Mouse (Mus musculus): ENCODE data around the gene Maob. TPM values are rescaled to one million over a fixed set of nuclear protein-coding genes. Genes with fewer than 3 reads are reported as not detected.

The Maob gene
- polyA plus RNA-seq (2015; fragmentation: Nextera tagmentation; extraction: Ambion mirVana), result 5.9 and 7.2 TPM in 2 replicates

DNA sequence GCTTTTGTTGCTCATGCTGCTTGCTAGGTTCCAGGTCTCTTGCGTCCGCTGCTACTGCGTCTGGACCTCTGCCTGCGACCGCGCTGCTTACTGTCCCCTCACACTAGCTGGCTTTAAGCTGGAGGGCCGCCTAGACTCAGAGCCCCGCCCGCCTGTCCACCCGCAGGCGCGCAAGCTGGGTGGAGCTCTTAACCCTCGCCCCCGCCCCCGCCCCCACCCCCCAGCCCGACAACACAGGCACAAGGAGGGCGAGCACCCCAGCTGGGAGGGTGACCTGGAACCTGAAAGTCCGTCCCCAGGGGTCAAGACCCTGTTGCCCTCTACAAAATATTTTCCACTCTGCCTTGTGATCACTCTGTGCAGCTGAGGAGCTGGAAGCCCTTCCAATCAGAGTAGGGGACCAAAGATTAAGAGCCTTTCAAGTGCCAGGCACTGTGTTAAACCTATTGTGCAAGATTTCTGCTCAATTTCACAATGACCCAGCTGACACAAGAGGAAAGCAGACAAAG, at the start of gene Maob:
TSS of gene Maob (minus strand) at position 106 of the 509 bp plus-strand sequence.
- peak; percentile 76; the same call in 1 of the 2 replicates for ATAC-seq (replicated peaks; ENCODE audit: low FRiP score)
- Histone ChIP-seq H3K9me3 (replicated peaks) (no peaks in the 10 kb centered on the region), H3K27me3 (no peaks in the 10 kb centered on the region), H3K36me3 (no peaks in the 10 kb centered on the region), H3K27ac (no peak within 1 kb of the TSS), H3K4me3 (replicated peaks) (peak within 1 kb of the TSS; percentile 29), H3K4me1 (no peaks in the 10 kb centered on the region), H3K9ac (no peak within 1 kb of the TSS), H3K4me2 (peak within 1 kb of the TSS; percentile 52)
- 18% methylated on average over 18 of the region's 18 CpGs for WGBS

DNA sequence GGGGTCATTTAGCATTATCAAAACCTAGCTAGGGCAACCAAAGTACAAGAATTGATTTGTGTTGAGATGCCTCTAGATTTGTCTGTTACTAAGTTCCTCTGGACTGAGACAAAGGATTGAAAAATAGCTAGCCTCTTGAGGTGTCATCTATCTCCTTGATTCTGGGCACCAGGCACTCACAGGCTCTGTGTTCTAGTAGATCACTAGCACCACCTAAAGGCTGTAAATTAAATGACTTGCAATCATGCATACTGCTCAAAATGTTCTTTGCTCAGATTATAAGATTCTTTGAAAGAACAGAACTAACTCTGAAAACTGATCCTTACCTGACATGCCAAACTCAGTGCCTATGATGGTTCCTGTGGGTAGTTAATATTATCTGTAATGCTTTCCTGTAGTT, 43.1 kb upstream of the Maob start:
- no peaks in the 10 kb centered on the region for H3K27me3 ChIP-seq
- H3K4me3 ChIP-seq (replicated peaks), result no peak overlapping the region
- no peak overlapping the region for H3K27ac ChIP-seq
- H3K4me1 ChIP-seq, result no peaks in the 10 kb centered on the region
- no peak overlapping the region for H3K9ac ChIP-seq
- no peaks in the 10 kb centered on the region for H3K36me3 ChIP-seq
- H3K9me3 ChIP-seq (replicated peaks), result no peaks in the 10 kb centered on the region
- no peak for ATAC-seq (replicated peaks; ENCODE audit: low FRiP score)
- no peak overlapping the region for H3K4me2 ChIP-seq

DNA sequence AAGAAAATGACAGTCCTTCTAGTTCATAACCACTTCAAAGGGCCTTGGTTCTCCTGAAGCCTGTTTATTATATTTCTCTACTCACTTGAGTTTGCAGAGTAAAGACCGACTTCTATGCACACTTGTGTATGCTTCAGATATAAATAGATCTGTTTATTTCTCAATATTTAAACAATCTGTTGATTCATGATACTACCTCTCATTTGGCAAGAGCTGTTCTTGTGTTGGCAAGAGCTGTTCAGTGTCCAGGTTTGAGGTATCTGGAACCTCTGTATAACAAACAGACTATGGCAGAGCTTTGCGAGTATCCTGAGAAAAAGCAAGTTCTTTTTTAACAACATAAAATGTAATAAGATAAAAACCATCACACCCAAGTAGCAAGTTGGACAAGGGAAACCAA, 28.9 kb upstream of the Maob start:
- no peak for ATAC-seq (replicated peaks; ENCODE audit: low FRiP score)
- WGBS, result 89% methylated on average over 2 of the region's 2 CpGs
- Histone ChIP-seq H3K9ac (no peak overlapping the region), H3K9me3 (replicated peaks) (no peaks in the 10 kb centered on the region), H3K4me3 (replicated peaks) (no peak overlapping the region), H3K27ac (no peak overlapping the region), H3K4me1 (no peaks in the 10 kb centered on the region), H3K36me3 (no peaks in the 10 kb centered on the region), H3K27me3 (no peaks in the 10 kb centered on the region), H3K4me2 (no peak overlapping the region)

DNA sequence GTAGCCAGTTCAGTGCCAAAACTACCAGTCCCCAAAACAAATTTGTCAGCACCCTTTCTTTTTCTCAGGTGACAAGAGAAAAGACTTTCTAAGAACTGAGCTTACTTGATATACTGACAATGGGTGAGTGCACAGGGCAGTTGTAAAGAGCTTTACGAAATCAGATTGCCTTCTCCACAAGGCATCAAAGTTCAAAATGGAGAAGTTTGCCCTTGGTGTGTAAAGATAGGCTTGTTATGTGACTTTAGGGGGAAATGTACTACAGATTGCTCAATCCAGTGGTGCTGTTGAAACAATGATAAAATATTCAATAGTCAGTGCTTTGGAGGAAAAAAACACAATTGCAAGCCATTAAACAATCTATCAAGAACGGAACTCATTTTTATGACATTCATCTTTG, 24.3 kb upstream of the Maob start:
- no peak for ATAC-seq (replicated peaks; ENCODE audit: low FRiP score)
- no peaks in the 10 kb centered on the region for H3K27me3 ChIP-seq
- no peak overlapping the region for H3K27ac ChIP-seq
- no peak overlapping the region for H3K4me3 ChIP-seq (replicated peaks)
- WGBS, result 79% methylated on average over 2 of the region's 2 CpGs
- no peak overlapping the region for H3K4me2 ChIP-seq
- H3K9ac ChIP-seq, result no peak overlapping the region
- no peaks in the 10 kb centered on the region for H3K9me3 ChIP-seq (replicated peaks)
- no peaks in the 10 kb centered on the region for H3K36me3 ChIP-seq
- H3K4me1 ChIP-seq, result no peaks in the 10 kb centered on the region

DNA sequence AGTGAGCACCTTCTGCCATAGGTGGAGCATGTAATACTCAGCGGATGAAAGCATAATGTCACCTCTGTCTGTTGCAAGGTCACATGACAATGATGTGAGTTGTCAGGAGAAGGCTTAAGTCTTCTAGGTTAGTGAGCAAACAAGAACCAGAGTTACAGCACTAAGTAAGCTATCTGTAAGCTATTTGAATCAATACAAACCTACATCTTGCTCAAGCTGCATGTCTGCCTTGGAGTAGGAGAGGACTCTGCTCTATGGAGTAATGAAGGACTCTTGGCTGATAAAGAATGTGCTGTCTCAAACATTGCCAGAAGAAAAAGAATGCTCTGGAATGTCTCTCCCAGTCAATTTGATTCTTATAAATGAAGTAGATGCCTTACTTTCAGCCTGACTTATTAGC, 20.1 kb upstream of the Maob start:
- no peak for ATAC-seq (replicated peaks; ENCODE audit: low FRiP score)
- H3K36me3 ChIP-seq, result no peaks in the 10 kb centered on the region
- H3K27me3 ChIP-seq, result no peaks in the 10 kb centered on the region
- H3K4me1 ChIP-seq, result no peaks in the 10 kb centered on the region
- WGBS, result 86% methylated on average over 1 of the region's 1 CpGs
- H3K4me2 ChIP-seq, result no peak overlapping the region
- no peak overlapping the region for H3K4me3 ChIP-seq (replicated peaks)
- H3K27ac ChIP-seq, result no peak overlapping the region
- H3K9ac ChIP-seq, result no peak overlapping the region
- no peaks in the 10 kb centered on the region for H3K9me3 ChIP-seq (replicated peaks)

DNA sequence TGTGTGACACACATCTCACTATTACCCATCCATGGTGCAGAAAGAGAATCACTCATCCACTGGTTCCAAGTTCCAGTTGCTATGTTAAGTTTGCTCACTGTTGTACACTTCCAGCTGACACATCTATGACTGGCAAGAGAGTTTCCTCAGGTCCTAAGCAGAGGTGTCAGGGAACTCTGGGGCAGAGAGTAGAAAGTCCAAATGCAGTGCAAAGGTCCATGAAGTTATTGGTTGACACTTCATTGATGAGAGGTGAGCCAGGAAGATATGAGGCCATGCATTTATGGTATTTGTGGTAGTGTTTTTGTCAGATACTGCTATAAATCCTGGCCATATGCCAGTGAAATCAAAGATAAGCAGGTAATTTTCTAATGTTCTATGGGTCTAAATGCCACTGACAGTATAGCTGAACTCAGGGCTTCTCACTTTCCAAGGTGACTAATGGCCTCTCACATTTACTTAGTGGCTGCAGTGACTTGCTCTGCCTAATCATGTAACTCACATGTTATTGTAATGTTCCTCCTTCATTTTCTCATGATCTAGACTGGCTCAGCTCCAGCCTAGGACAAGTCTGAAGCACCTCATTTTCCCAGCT, 19.4 kb upstream of the Maob start:
- H3K9ac ChIP-seq, result no peak overlapping the region
- no peak for ATAC-seq (replicated peaks; ENCODE audit: low FRiP score)
- no peaks in the 10 kb centered on the region for H3K27me3 ChIP-seq
- no peaks in the 10 kb centered on the region for H3K36me3 ChIP-seq
- H3K4me1 ChIP-seq, result no peaks in the 10 kb centered on the region
- H3K27ac ChIP-seq, result no peak overlapping the region
- no peak overlapping the region for H3K4me2 ChIP-seq
- H3K4me3 ChIP-seq (replicated peaks), result no peak overlapping the region
- no peaks in the 10 kb centered on the region for H3K9me3 ChIP-seq (replicated peaks)

DNA sequence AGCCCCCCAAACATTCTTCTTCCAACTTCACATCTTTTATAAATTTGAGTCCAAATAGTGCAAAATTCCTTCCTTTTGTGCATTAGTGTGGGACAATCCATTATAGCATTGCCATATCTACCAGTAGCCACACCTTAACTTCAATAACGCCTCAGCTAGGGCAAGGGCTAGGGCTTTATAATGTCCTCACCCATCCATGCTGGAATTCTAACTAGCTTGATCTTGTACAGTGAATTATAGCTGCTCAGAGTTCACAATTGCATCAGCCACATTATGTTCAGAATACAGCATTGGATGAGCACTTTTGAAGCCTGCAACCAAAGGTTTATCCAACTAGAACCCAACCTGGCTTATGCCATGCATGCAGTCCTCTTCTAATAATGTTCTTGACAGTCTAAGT, 8.9 kb upstream of the Maob start:
- WGBS, result 91% methylated on average over 1 of the region's 1 CpGs
- H3K36me3 ChIP-seq, result no peaks in the 10 kb centered on the region
- no peak overlapping the region for H3K4me2 ChIP-seq
- H3K4me1 ChIP-seq, result no peaks in the 10 kb centered on the region
- no peak overlapping the region for H3K4me3 ChIP-seq (replicated peaks)
- H3K27me3 ChIP-seq, result no peaks in the 10 kb centered on the region
- ATAC-seq (replicated peaks; ENCODE audit: low FRiP score), result no peak
- no peak overlapping the region for H3K27ac ChIP-seq
- no peak overlapping the region for H3K9ac ChIP-seq
- H3K9me3 ChIP-seq (replicated peaks), result no peaks in the 10 kb centered on the region

DNA sequence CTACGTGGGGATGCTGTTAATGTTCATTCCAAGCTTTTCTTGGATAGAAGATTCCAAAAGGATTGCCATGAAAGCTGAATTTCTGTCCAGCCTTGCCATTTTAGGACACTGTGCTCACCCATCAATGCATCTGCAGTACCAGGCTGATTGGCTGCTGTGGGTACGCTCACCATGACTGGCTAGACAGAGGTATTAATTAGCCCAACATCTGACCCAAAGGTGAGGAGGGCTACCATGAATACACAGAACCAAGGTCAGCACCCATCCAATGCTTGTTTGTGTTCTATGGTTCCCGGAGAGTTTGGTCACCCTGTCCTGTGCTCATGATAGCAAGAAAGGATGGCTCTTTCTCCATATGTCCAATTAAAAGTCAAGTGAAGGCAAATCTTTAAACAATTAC, 1.2 kb downstream of the Maob start:
- H3K27ac ChIP-seq, result no peak overlapping the region
- no peaks in the 10 kb centered on the region for H3K27me3 ChIP-seq
- no peaks in the 10 kb centered on the region for H3K4me1 ChIP-seq
- H3K9ac ChIP-seq, result no peak overlapping the region
- H3K9me3 ChIP-seq (replicated peaks), result no peaks in the 10 kb centered on the region
- H3K4me3 ChIP-seq (replicated peaks), result no peak overlapping the region
- H3K4me2 ChIP-seq, result no peak overlapping the region
- no peaks in the 10 kb centered on the region for H3K36me3 ChIP-seq
- no peak for ATAC-seq (replicated peaks; ENCODE audit: low FRiP score)
- 92% methylated on average over 3 of the region's 3 CpGs for WGBS

DNA sequence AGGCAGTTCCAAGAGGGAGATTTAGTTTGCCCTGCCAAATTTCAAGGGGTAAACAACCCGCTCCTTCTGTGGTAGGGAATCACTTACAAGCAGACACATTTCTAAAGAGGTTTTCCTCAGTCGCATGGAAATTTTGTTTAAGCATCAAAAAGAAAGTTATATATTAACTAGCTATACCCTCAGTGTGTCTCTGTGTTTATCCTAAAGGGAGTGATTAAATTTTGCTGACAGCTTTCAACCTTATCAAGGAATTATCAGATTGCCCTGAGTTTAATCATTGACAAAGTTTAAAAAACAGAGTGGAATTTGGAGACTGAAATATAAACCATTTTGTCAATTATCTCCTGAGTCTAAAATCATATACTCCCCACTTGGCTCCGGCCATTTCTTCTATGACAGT, 5.1 kb downstream of the Maob start:
- Histone ChIP-seq H3K9ac (no peak overlapping the region), H3K4me2 (no peak overlapping the region), H3K4me1 (no peaks in the 10 kb centered on the region), H3K36me3 (no peaks in the 10 kb centered on the region), H3K27ac (no peak overlapping the region), H3K9me3 (replicated peaks) (no peaks in the 10 kb centered on the region), H3K4me3 (replicated peaks) (no peak overlapping the region), H3K27me3 (no peaks in the 10 kb centered on the region)
- 59% methylated on average over 3 of the region's 3 CpGs for WGBS
- no peak for ATAC-seq (replicated peaks; ENCODE audit: low FRiP score)

DNA sequence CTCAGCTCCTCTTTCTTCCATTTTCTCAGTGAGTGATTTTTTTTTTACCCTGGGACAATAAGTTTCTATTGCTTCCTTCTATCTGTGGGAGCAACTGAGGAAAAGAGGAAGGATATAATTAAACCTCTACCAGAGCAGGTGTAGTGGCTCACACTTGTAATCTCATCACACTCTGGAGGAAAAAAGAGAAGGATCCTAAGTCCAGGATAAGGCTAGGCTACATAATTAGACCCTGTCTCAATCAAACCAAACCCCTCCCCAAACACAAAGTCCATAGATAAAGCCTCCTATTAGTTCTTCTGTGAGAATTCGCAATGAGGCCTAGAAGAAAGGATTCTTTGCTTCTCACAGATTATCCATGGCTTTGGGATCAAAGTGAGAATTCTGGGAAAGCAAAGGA, 49.7 kb downstream of the Maob start:
- Histone ChIP-seq H3K4me1 (no peaks in the 10 kb centered on the region), H3K4me2 (no peak overlapping the region), H3K27ac (no peak overlapping the region), H3K9ac (no peak overlapping the region), H3K27me3 (no peaks in the 10 kb centered on the region), H3K36me3 (no peaks in the 10 kb centered on the region), H3K4me3 (replicated peaks) (no peak overlapping the region), H3K9me3 (replicated peaks) (no peaks in the 10 kb centered on the region)
- ATAC-seq (replicated peaks; ENCODE audit: low FRiP score), result no peak
- 73% methylated on average over 1 of the region's 1 CpGs for WGBS

DNA sequence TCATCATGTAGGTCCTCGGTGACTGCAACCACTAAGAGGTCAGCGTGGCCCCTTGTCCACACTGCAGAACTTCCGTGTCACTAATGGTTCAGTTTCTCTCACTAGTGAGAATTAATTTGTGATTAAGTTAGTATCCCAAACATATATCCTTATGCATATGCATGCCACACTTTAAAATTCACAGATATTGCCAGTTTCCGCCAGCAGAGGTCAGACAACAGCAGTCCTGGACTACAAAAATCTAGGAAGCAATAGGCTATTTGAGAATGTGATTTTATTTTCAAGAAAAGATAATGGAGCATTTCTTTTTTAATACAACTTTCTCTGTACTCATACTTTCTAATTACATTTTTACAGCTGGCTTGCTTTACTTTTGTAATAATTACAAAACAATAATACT, 51.0 kb downstream of the Maob start:
- 68% methylated on average over 4 of the region's 4 CpGs for WGBS
- no peak overlapping the region for H3K4me3 ChIP-seq (replicated peaks)
- no peak overlapping the region for H3K27ac ChIP-seq
- H3K36me3 ChIP-seq, result no peaks in the 10 kb centered on the region
- no peaks in the 10 kb centered on the region for H3K9me3 ChIP-seq (replicated peaks)
- no peaks in the 10 kb centered on the region for H3K4me1 ChIP-seq
- no peak for ATAC-seq (replicated peaks; ENCODE audit: low FRiP score)
- H3K9ac ChIP-seq, result no peak overlapping the region
- no peak overlapping the region for H3K4me2 ChIP-seq
- no peaks in the 10 kb centered on the region for H3K27me3 ChIP-seq

DNA sequence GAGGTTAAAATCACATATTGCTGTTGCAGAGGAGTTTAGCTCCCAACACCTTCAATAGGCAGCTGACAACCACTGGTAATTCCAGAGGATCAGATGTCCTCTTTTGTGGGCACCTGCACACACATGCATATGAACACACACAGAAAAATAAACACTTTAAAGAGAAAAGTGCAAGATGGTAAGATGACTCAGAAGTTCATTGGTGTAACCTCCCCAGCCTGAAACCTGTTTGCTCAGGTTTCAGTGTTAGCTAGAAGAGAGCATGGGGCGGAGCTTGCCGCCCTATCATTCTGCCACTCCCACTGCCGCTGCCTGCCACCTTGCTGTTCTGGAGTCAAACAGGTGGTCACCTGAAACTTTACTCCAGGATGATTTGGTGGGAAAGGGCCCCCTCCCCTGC, 55.7 kb downstream of the Maob start:
- H3K9ac ChIP-seq, result no peak overlapping the region
- H3K27me3 ChIP-seq, result no peaks in the 10 kb centered on the region
- H3K4me2 ChIP-seq, result no peak overlapping the region
- H3K4me1 ChIP-seq, result no peaks in the 10 kb centered on the region
- ATAC-seq (replicated peaks; ENCODE audit: low FRiP score), result no peak
- H3K4me3 ChIP-seq (replicated peaks), result no peak overlapping the region
- no peaks in the 10 kb centered on the region for H3K9me3 ChIP-seq (replicated peaks)
- no peak overlapping the region for H3K27ac ChIP-seq
- WGBS, result 43% methylated on average over 3 of the region's 3 CpGs
- H3K36me3 ChIP-seq, result no peaks in the 10 kb centered on the region

DNA sequence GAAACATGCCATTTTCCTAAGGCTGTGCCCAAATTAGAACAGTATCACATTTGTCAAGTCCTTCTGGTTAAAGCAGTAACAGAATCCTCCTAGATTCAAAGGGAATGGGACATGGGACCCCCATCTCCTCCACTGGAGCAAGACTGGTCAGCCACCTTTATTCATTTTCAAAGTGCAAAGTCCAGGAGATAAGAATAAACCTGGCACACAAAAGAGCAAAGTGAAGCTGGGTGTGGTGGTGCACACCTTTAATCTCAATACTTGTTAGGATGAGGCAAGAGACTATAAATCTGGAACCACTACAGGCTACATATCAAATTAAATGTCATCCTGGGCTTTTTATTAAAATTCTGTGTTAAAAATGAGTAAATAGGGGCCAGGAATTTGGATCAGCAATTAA, 62.4 kb downstream of the Maob start:
- no peak overlapping the region for H3K4me2 ChIP-seq
- no peaks in the 10 kb centered on the region for H3K27me3 ChIP-seq
- no peak overlapping the region for H3K9ac ChIP-seq
- H3K4me3 ChIP-seq (replicated peaks), result no peak overlapping the region
- H3K4me1 ChIP-seq, result no peaks in the 10 kb centered on the region
- ATAC-seq (replicated peaks; ENCODE audit: low FRiP score), result no peak
- H3K36me3 ChIP-seq, result no peaks in the 10 kb centered on the region
- no peak overlapping the region for H3K27ac ChIP-seq
- no peaks in the 10 kb centered on the region for H3K9me3 ChIP-seq (replicated peaks)

Data from kidney, embryonic 15.5 days (tissue).